In genomic region chr14:61756651-61757050, GRCm38 (mm10) we compare ENCODE assay signal across 9 mouse cellular contexts.
DNase-seq lines count a peak whose midpoint lies in the region; ATAC-seq and TF ChIP-seq lines count a peak whose summit lies in the region.
"Had no signal": no experiment of that assay in that cellular context is flagged by ENCODE, and none has a peak within 500 bp of the region (broad histone marks: within the 10 kb centered on the region; RNA-seq: fewer than 3 reads in every experiment).

No protein-coding gene starts in this region.

- H3K9ac ChIP-seq in forebrain, embryonic 12.5 days, result no peak overlapping the region
- no peak overlapping the region for H3K9ac ChIP-seq in forebrain, postnatal 0 days

- peaks cover 12% of the 10 kb centered on the region for H3K4me1 ChIP-seq in forebrain, embryonic 12.5 days
- H3K4me1 ChIP-seq in forebrain, postnatal 0 days (ENCODE audit: insufficient read depth), result no peaks in the 10 kb centered on the region
- H3K4me1 ChIP-seq in limb, embryonic 10.5 days, result peaks cover 13% of the 10 kb centered on the region

- H3ac ChIP-seq in myocyte (ENCODE audit: control insufficient read depth, insufficient read length), result no peak overlapping the region

- H3K27ac ChIP-seq in forebrain, embryonic 12.5 days, result no peak overlapping the region
- H3K27ac ChIP-seq in forebrain, postnatal 0 days (ENCODE audit: low read depth, low read length), result no peak overlapping the region
- H3K27ac ChIP-seq in left cerebral cortex, adult 2 months, result peak overlapping the region; percentile 77
- H3K27ac ChIP-seq in limb, embryonic 10.5 days, result peak overlapping the region; percentile 81; the same call in 1 of the 2 replicates
- H3K27ac ChIP-seq: heart, adult 2 months had no signal

- H3K27me3 ChIP-seq in forebrain, embryonic 12.5 days, result no peaks in the 10 kb centered on the region
- H3K27me3 ChIP-seq in forebrain, postnatal 0 days (ENCODE audit: insufficient read depth, low read length), result no peaks in the 10 kb centered on the region
- H3K27me3 ChIP-seq in limb, embryonic 10.5 days (ENCODE audit: low read depth, poor library complexity, severe bottlenecking), result 0 out of 2 replicates have a peak, but pooled peaks cover 5% of the 10 kb centered on the region
- H3K27me3 ChIP-seq in myocyte (ENCODE audit: control insufficient read depth, insufficient read depth, insufficient read length), result no peaks in the 10 kb centered on the region

- H3K36me3 ChIP-seq in forebrain, embryonic 12.5 days (replicated peaks), result no peaks in the 10 kb centered on the region
- H3K36me3 ChIP-seq in forebrain, postnatal 0 days (ENCODE audit: insufficient read depth), result no peaks in the 10 kb centered on the region
- no peaks in the 10 kb centered on the region for H3K36me3 ChIP-seq in limb, embryonic 10.5 days
- H3K36me3 ChIP-seq in myocyte (ENCODE audit: control insufficient read depth, insufficient read depth), result no peaks in the 10 kb centered on the region

- H3K4me2 ChIP-seq in forebrain, embryonic 12.5 days, result peak overlapping the region; percentile 46; the same call in 1 of the 2 replicates
- H3K4me2 ChIP-seq in forebrain, postnatal 0 days (ENCODE audit: low read depth), result no peak overlapping the region
- H3K4me2 ChIP-seq in myocyte (ENCODE audit: low read depth), result peak overlapping the region; percentile 45

- intact Hi-C loops in left cerebral cortex, adult 2 months (cut with DNase I), result loop anchor here (1.0 to 5.0 kb wide), 3 partner anchors 72 to 631 kb away; no protein-coding TSS in a partner anchor
- intact Hi-C loops in left cerebral cortex, postnatal 4 days (cut with DNase I), result no loop called here
- intact Hi-C loops in left cerebral cortex, postnatal 36 days (cut with DNase I), result loop anchor here (2.0 kb wide), 1 partner anchor 74 kb away; no protein-coding TSS in a partner anchor

- H3K4me3 ChIP-seq in forebrain, embryonic 12.5 days (replicated peaks), result no peak overlapping the region
- no peak overlapping the region for H3K4me3 ChIP-seq in forebrain, postnatal 0 days (ENCODE audit: low read depth, low read length)
- H3K4me3 ChIP-seq in left cerebral cortex, adult 2 months, result no peak overlapping the region; the same call in 1 of the 2 replicates
- H3K4me3 ChIP-seq in limb, embryonic 10.5 days, result no peak overlapping the region
- no peak overlapping the region for H3K4me3 ChIP-seq in myocyte
- H3K4me3 ChIP-seq: heart, adult 2 months had no signal

- 16% methylated on average over 1 of the region's 1 CpGs for WGBS in forebrain, embryonic 12.5 days
- WGBS in forebrain, postnatal 0 days, result 8% methylated on average over 1 of the region's 1 CpGs
- WGBS in limb, embryonic 10.5 days, result 23% methylated on average over 1 of the region's 1 CpGs

- no peaks in the 10 kb centered on the region for H3K9me3 ChIP-seq in forebrain, embryonic 12.5 days
- no peaks in the 10 kb centered on the region for H3K9me3 ChIP-seq in forebrain, postnatal 0 days (ENCODE audit: low read length)
- no peaks in the 10 kb centered on the region for H3K9me3 ChIP-seq in limb, embryonic 10.5 days (replicated peaks)

- ATAC-seq in forebrain, embryonic 12.5 days (ENCODE audit: low FRiP score), result no peak
- no peak for ATAC-seq in forebrain, postnatal 0 days

- H3K79me2 ChIP-seq in myocyte (ENCODE audit: control insufficient read depth, insufficient read depth), result no peaks in the 10 kb centered on the region

- no peak for TF ChIP-seq POLR2A in myocyte (IDR thresholded peaks at IDR 0.05; ENCODE audit: insufficient read length, low read depth)

- no peak for TF ChIP-seq CTCF in forebrain, postnatal 0 days (IDR thresholded peaks at IDR 0.05; ENCODE audit: low read depth)
- no peak for TF ChIP-seq CTCF in left cerebral cortex, adult 2 months (IDR thresholded peaks at IDR 0.05)

- no peak for DNase-seq in forebrain, postnatal 0 days
- no peak for DNase-seq in left cerebral cortex, adult 2 months (ENCODE audit: extremely low spot score in 1 of 2, low spot score in 2 of 2)
- no peak for DNase-seq in left cerebral cortex, postnatal 4 days
- DNase-seq in limb, embryonic 10.5 days (ENCODE audit: low spot score), result no peak
- no peak for DNase-seq in gastrocnemius, adult 8-10 months (ENCODE audit: low spot score in 2 of 2)
- no peak for DNase-seq in left cerebral cortex, postnatal 36 days (ENCODE audit: low spot score in 2 of 2)

TF ChIP-seq in myocyte, 11 proteins besides CTCF, POLR2A, EP300 and RAD21:
- TF ChIP-seq E2F4 (IDR thresholded peaks at IDR 0.05; ENCODE audit: insufficient read depth) (no peak), MYOG (IDR thresholded peaks at IDR 0.05; ENCODE audit: control insufficient read depth in 1 of 3, insufficient read depth in 1 of 3, insufficient read length in 2 of 3, low read depth in 2 of 3) (no peak), MAX (IDR thresholded peaks at IDR 0.05; ENCODE audit: low read depth) (no peak)
TF ChIP-seq in myocyte: peak in this region for 0.

Comparison
In these comparisons a context has a peak if more than half of its experiments do, and no peak if none do; other contexts are left out.
1. H3K27ac ChIP-seq: peak in left cerebral cortex, adult 2 months (single experiment) and limb, embryonic 10.5 days (single experiment); none in forebrain, embryonic 12.5 days (single experiment) and forebrain, postnatal 0 days (single experiment).